Mouse (Mus musculus) embryonic stem cell, embryonic (primary cell): ENCODE results near the gene Nrf1.

Source experiments
- CTCF ChIA-PET, 4 experiments: fragments of 300-600 bp in 2 of 4; fragments of 350-600 bp in 2 of 4; sonication (Branson Sonifier 250); formaldehyde crosslinking; loops; one replicate each; lab custom pipeline; 2022; ENCODE audit warnings: inconsistent platforms in 2 of 4; lab: Charles Lee
- POLR2A ChIA-PET, 4 experiments: fragments of 300-600 bp in 2 of 4; fragments of 350-600 bp in 2 of 4; sonication (Branson Sonifier 250); formaldehyde crosslinking; loops; one replicate each; lab custom pipeline; 2022; ENCODE audit warnings: antibody characterized with exemption in 4 of 4, inconsistent platforms in 1 of 4; lab: Charles Lee

Nrf1 gene

DNA sequence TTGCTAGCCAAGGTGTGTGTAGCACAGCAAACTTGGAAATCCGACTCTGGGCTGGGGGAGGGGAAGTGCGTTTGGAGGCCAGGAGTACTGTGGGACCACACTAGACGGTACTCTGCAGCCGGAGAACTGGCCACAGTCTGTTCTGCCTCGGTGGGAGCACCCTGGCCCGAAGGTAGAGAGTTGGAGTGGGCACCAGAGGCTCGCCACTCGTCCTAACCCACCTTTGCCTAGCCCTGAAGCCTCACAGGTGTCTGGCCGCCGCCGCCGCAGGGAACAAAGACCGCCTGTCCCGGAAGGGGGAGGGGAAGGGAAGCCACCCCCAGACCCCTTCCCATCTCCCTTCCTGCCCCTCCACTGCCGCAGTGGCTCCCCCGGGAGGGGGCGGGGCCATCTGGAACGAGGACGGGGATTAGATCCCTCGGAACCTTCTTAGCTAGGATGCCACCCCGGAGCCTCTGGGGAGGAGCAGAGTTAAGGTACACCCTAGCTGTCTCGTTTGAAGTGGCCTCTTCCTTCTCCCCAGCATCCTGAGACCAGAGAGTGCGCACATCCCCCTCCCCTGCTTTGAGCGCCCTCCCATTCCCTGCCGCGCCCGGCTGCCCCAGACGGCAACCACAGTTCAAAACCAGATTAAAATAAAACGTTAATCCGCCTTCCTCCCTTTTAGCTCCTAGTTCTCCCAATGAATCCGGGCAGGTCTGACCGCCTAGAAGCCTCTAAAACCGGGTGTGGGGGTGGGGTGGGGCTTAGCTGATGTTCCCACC is 126.9 kb downstream of the Nrf1 start:
- POLR2A ChIA-PET: interaction anchor here (0.5 to 19.7 kb wide), 57 partner anchors 8 to 406 kb away, joined by 3 to 507 read pairs (median 4); partner anchors contain the start of genes Zc3hc1 (in 2 of the 4), Ssmem1 (in 1 of the 4) and Tmem209 (in 1 of the 4)
- CTCF ChIA-PET: interaction anchor here (0.6 to 2.5 kb wide), 14 partner anchors 7 to 261 kb away, joined by 3 to 10 read pairs (median 4); no protein-coding TSS in a partner anchor

DNA sequence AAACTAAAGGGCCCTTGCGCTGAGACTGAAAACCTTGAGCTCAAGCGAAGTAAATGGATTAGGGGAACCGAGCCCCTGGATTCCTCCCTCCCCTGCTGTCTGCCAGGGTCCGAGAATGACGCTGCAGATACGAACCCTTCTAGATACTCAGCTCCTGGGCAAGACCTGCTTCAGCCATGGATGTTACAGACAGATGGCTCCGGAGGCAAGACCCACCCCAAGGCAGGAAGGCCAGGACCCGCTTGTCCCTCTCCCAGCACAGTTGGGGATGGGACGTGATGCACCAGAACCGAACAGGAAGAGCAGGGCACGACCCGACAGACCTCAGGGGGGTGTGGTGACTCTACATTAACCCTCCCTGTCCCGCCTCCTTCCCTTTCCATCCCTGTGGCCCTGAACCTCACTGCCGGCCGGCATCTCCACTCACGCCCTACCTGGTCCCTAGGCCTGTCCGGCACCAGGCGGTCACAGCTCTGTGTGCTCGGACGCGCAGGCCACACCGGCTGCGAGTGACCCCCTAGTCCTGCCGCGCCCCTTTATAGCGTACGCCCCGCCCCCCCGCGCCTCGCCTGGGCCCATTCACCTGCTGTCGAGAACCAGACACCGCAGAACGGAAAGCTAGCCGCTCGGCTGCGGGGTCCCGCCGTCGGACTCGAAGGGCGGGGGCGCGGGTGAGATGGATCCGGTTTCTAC is 127.6 kb downstream of the Nrf1 start:
- POLR2A ChIA-PET: interaction anchor here (0.5 to 19.7 kb wide), 63 partner anchors 8 to 407 kb away, joined by 3 to 507 read pairs (median 4); partner anchors contain the start of genes Zc3hc1 (in 2 of the 4), Ssmem1 (in 1 of the 4) and Tmem209 (in 1 of the 4)

DNA sequence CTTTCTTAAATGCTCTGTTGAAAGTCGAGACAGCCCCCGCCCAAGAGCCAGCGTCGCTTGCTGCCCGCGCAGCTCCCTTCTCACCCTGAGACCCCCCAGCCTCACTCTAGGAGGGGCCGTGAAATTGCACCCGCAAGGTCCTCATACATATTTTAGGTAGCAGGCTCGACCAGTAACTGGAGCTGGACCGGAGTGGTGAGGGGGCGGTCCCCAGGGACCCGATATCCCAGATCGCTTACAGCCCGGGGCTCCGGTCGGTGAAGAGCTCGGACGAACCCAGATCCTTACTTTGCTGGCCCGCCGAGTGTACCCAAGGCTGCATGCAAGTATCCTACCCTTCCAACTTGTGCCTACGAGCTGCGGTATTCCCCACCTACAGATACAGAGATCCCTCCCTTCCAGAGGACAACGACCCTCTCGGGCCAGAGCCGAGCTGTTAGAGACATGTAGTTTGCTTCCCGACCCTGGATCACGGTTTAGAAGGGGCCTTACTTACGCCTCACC is 128.2 kb downstream of the Nrf1 start:
- CTCF ChIA-PET: interaction anchor here in 3 of 4 experiments (0.5 to 2.2 kb wide), 7 partner anchors 9 to 115 kb away, joined by 3 to 6 read pairs (median 4); no protein-coding TSS in a partner anchor
- POLR2A ChIA-PET: interaction anchor here (0.6 to 19.7 kb wide), 42 partner anchors 8 to 261 kb away, joined by 3 to 507 read pairs (median 8); partner anchors contain the start of gene Zc3hc1 (in 1 of the 4)

More for the DNA sequence above, 127.6 kb downstream of the Nrf1 start:
- CTCF ChIA-PET: interaction anchor here in 3 of 4 experiments (0.6 to 2.2 kb wide), 10 partner anchors 8 to 260 kb away, joined by 3 to 10 read pairs (median 4); no protein-coding TSS in a partner anchor

DNA sequence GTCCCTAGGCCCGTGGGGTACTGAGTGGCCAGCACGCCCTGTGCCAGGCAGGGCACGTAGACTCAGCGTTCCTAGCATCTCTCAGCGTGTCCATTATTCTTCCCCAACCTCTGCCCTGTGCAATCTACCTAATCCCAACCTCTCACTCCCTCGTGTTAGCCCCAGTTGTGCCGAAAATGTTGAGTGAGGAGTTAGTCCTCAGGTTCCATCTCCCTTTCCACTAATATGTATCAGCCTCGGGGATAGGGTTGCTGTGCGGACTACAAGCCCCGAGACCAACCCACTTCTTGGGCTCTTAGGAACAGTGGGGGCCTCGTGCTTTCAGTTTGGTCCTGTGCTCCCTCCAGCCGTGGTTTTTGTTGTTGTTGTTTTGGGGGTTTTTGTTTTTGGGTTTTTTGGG is 128.7 kb downstream of the Nrf1 start:
- POLR2A ChIA-PET: interaction anchor here (0.6 to 19.7 kb wide), 37 partner anchors 7 to 378 kb away, joined by 3 to 507 read pairs (median 9); no protein-coding TSS in a partner anchor
- CTCF ChIA-PET: interaction anchor here (0.5 to 2.2 kb wide), 6 partner anchors 9 to 160 kb away, joined by 3 to 6 read pairs (median 4); no protein-coding TSS in a partner anchor

DNA sequence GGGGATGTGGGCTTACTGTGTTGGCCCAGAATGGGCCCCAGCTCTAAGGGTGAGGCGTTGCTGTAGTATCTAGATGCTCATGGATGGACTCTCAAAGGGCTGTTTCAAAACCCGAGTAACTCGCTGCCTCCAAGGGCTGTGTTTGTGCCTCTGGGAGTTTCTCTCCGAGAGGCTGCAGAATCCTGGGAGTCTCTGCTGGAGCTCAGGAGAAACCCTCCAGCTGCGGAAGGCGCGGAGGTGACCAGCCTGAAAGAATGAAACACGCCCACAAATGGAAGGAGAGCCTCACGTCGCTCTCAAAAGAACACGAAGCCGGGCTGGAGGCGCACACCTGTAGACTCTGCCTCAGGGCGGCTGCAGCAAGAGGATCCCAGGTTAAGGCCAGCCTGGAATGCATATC is 129.5 kb downstream of the Nrf1 start:
- ChIA-PET POLR2A (interaction anchor here in 3 of 4 experiments (0.9 to 19.7 kb wide), 19 partner anchors 8 to 149 kb away, joined by 3 to 507 read pairs (median 5); no protein-coding TSS in a partner anchor), CTCF (interaction anchor here in 2 of 4 experiments (0.6 to 1.6 kb wide), 3 partner anchors 12 to 159 kb away, joined by 3 to 6 read pairs (median 4); no protein-coding TSS in a partner anchor)

DNA sequence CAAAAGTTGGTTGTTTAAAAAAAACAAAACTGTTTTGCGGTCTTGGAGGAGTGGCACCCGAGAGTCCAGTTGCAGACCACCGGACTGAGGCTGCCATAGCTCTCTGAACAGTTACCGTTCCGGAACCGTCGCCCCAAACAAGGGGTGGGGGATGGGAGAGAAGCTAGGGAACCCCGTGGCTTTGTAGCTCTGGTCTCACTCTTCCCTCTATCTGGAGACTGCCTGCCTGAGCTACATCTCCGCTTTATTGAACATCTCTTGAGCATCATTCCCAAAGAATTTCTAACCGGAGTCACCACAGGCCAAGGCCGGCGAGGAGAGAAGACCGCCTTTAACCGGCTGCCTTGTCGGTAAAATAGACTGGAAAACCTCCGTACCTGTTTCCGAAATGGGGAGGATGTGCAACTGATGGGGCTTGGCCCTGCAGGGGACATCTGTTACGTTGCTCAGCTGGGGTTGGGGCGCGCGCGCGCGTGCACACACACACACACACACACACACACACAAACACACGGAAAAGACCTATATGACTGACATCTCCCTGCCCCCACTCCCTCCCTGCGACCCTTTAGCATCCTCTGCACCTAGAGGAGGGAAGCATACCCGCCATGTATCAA is 130.3 kb downstream of the Nrf1 start:
- ChIA-PET CTCF (interaction anchor here in 1 of 4 experiments (0.6 kb wide), 1 partner anchor 112 kb away, joined by 3 read pairs; no protein-coding TSS in a partner anchor), POLR2A (interaction anchor here in 3 of 4 experiments (0.8 to 19.7 kb wide), 20 partner anchors 9 to 150 kb away, joined by 3 to 507 read pairs (median 4); no protein-coding TSS in a partner anchor)

DNA sequence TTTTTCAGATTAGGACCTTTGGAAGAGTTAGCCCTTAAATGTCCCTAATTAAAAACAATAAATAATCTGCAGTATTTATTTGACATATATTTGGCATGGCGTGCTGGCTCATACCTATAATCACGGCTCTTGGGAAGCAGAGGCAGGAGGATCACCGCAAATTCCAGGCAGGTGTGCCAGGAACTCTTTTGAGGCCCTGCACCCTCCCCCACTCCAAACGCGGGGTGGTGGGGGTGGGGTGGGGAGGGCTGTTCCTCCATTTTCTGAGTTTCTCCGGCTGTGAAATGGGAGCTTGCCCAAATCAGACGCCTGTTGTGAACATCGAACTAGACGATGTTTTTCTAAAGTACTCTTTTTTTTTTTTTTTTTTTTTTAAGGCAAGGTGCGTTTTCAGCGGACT is 131.3 kb downstream of the Nrf1 start:
- ChIA-PET POLR2A (interaction anchor here in 2 of 4 experiments (0.6 to 19.7 kb wide), 13 partner anchors 9 to 151 kb away, joined by 3 to 507 read pairs (median 4); no protein-coding TSS in a partner anchor), CTCF (interaction anchor here in 2 of 4 experiments (0.7 kb wide), 2 partner anchors 747 to 809 kb away, joined by 4 to 11 read pairs; no protein-coding TSS in a partner anchor)

DNA sequence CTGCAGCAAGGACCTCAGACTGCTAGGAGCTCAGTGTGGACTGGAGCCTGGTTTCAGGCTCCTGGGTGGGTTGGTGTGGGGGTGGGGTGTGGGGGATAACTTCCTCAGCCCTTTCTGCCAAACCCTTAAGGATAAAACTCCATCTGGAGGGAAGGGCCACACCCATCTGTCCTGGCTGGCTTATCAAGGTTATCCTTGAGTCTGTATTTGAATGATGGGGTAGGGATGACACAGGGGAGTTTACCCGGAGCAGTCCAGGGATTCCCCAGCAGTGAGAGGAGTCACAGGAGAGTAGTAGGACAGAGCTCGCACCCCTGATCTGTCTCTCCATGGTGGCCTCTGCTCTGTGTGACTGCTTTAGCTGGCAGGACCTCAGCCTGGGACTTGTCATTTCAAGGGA is 132.5 kb downstream of the Nrf1 start:
- POLR2A ChIA-PET: interaction anchor here in 3 of 4 experiments (0.6 to 19.7 kb wide), 30 partner anchors 9 to 214 kb away, joined by 3 to 507 read pairs (median 4); no protein-coding TSS in a partner anchor
- CTCF ChIA-PET: interaction anchor here (0.6 to 1.0 kb wide), 5 partner anchors 10 to 853 kb away, joined by 3 to 7 read pairs (median 3); no protein-coding TSS in a partner anchor

DNA sequence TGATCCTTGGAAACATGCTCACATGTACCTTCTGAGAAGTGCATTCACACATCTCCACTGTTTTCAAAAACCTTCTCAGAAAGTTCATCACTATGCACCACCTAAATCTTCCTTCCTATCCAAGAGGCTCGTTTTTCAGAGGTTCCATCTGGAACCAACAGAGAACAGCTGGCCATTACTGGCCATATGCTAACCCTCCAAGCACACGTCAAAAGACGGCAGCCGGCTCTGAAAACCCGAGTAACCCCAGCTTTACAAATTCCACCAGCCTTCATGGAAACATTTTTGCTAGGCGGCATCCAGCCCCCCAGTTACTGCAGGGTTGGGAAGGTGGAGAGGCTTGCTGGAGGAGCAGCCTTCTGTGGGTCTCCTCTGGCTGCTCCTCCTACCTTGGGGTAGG is 134.2 kb downstream of the Nrf1 start:
- POLR2A ChIA-PET: interaction anchor here in 2 of 4 experiments (0.8 to 19.7 kb wide), 12 partner anchors 7 to 154 kb away, joined by 3 to 507 read pairs (median 5); no protein-coding TSS in a partner anchor

DNA sequence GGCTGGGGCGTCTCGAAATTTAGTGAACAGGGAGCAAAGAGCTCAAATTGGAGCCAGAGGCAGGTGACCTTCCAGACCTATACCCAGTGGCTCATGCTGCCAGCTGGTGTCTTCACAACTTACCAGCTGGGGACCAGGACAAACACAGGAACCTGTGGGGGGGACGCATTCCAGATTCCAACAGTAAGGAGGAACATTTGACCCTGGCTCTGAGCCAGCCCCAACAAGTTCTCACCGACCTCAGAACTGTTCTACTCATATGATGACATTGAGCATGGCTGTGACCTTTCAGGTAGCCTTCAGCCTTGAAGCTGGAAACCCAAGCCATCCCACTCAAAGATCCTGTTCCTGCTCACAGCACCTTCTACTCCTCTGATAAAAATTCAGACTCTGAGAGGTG is 135.8 kb downstream of the Nrf1 start:
- CTCF ChIA-PET: interaction anchor here in 2 of 4 experiments (0.6 to 1.3 kb wide), 4 partner anchors 22 to 796 kb away, joined by 3 read pairs; no protein-coding TSS in a partner anchor
- POLR2A ChIA-PET: interaction anchor here in 3 of 4 experiments (0.5 to 19.7 kb wide), 13 partner anchors 7 to 547 kb away, joined by 3 to 507 read pairs (median 6); partner anchors contain the start of gene Zc3hc1 (in 1 of the 3)

More for the DNA sequence above, 134.2 kb downstream of the Nrf1 start:
- CTCF ChIA-PET: no interaction called here

DNA sequence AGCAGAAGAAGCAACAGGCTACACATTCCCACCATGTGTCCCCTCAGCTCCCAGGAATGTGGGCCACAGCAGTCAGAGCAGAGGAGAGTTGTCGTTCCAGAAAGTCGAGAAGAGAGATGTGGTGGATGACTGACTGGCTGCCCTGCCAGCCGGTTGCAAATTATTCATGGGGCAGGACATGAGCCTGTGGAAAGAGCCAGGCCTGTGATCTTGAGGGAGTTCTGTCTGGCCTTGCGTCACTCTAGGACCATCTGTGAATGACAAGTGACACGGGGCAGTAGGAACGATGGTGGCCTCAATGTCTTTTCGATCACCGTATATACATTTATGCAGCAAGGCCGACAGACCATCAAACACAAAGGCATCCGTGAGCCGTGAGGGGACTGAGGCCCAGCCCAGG is 147.9 kb downstream of the Nrf1 start:
- ChIA-PET CTCF (interaction anchor here in 1 of 4 experiments (1.3 kb wide), 1 partner anchor 16 kb away, joined by 4 read pairs; no protein-coding TSS in a partner anchor), POLR2A (interaction anchor here in 3 of 4 experiments (0.6 to 2.6 kb wide), 20 partner anchors 10 to 211 kb away, joined by 3 to 15 read pairs (median 4); partner anchors contain the start of gene Zc3hc1 (in 1 of the 3))

DNA sequence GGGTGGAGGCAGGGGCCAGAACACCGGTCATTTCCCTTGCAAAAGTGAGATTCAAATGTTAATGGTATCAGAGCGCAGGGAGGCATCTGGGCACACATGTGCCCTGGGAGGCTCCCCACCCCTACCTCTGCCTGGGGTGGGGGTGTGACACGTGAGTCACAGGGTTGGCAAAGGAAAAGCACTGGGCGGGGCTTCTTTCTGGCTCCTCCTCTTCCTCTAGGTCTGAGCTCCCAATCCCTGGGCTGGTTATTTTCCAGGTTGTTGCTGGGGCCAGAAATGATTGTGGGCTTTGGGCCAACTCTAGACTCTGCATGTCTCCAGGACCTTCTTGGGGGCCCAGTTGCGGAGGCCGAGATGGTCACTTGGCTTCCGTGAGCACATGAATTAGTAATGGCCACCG is 148.4 kb downstream of the Nrf1 start:
- CTCF ChIA-PET: interaction anchor here in 1 of 4 experiments (1.3 kb wide), 1 partner anchor 15 kb away, joined by 4 read pairs; no protein-coding TSS in a partner anchor

More for the DNA sequence above, 148.4 kb downstream of the Nrf1 start:
- POLR2A ChIA-PET: interaction anchor here in 3 of 4 experiments (0.6 to 2.6 kb wide), 26 partner anchors 8 to 211 kb away, joined by 3 to 15 read pairs (median 4); partner anchors contain the start of gene Zc3hc1 (in 1 of the 3)
